Mouse (Mus musculus): ENCODE results near the gene Knop1.

DNA sequence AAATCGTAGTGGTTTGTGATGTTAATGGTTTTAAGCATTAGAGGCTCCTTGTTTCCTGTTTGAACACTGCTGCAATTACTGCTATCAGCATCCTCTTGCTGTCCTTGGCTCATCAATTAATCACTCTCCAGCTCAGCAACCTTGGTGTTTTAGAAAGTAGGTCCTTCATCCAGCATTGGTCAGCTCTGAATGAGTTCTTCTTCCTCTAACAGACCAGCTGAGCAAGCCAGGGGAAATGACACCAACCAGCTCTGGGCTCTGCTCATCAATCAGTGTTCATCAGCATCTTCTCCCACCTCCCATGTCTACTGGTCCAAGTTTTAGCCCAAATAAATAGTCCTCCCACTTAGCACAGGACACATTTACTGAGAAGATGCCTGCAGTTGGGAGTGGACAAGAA lies 2.6 kb upstream of the Knop1 start:
- no peak for TF ChIP-seq EP300 (IDR thresholded peaks at IDR 0.05; ENCODE audit: low read length)
- TF ChIP-seq ELF1 (IDR thresholded peaks at IDR 0.05; ENCODE audit: low read depth, low read length): no peak
- no peak for TF ChIP-seq E2F4 (IDR thresholded peaks at IDR 0.05; ENCODE audit: insufficient replicate concordance, low read depth, low read length)
- TF ChIP-seq MAFK (IDR thresholded peaks at IDR 0.05; ENCODE audit: insufficient replicate concordance, low read length): no peak
- no peak for TF ChIP-seq MAX (IDR thresholded peaks at IDR 0.05; ENCODE audit: low read length)
- no peak for TF ChIP-seq SMC3 (IDR thresholded peaks at IDR 0.05; ENCODE audit: low read depth, low read length)
- no peak for TF ChIP-seq BHLHE40 (IDR thresholded peaks at IDR 0.05; ENCODE audit: low read depth, low read length)
- no peak for TF ChIP-seq CTCF (conservative IDR thresholded peaks at IDR 0.05 in 1 of 2, IDR thresholded peaks at IDR 0.05 in 1 of 2; ENCODE audit: low read depth in 2 of 2, low read length in 2 of 2)
- no peak for TF ChIP-seq JUN (IDR thresholded peaks at IDR 0.05; ENCODE audit: insufficient read depth, low read depth, low read length)
- no peak for TF ChIP-seq POLR2A (IDR thresholded peaks at IDR 0.05; ENCODE audit: low read depth, low read length)
- no peak for TF ChIP-seq KAT2A (IDR thresholded peaks at IDR 0.05; ENCODE audit: insufficient replicate concordance, low read length)
- TF ChIP-seq CHD1 (IDR thresholded peaks at IDR 0.05; ENCODE audit: low read depth, low read length): no peak
- TF ChIP-seq NELFE (IDR thresholded peaks at IDR 0.05; ENCODE audit: low read depth, low read length): no peak
- no peak for TF ChIP-seq ZNF384 (IDR thresholded peaks at IDR 0.05; ENCODE audit: low read depth, low read length)
